Mouse (Mus musculus) neutrophil, adult 5-6 weeks (primary cell): ENCODE results near the gene Apbb1ip. TPM values are rescaled to one million over a fixed set of nuclear protein-coding genes. Genes with fewer than 3 reads are reported as not detected.

Experiments
- ATAC-seq: fragments of 151-379, 151-347 bp; 2 replicates; pipeline ENCODE4 v1.8.0; 2017; ENCODE audit warnings: mild to moderate bottlenecking, moderate TSS enrichment; ENCODE audit not compliant: insufficient number of reproducible peaks, poor library complexity, low FRiP score, severe bottlenecking; ENCODE audit errors: extremely low read depth
- total RNA-seq: library from RNA; stranded (forward); fragments of 200-1000 nt; gene quantifications from 2 replicates; pipeline ENCODE4 v1.2.3, GENCODE M21; 2017

Gene Apbb1ip
- total RNA-seq, 1 experiment from 2014 or later, result 120 TPM

DNA sequence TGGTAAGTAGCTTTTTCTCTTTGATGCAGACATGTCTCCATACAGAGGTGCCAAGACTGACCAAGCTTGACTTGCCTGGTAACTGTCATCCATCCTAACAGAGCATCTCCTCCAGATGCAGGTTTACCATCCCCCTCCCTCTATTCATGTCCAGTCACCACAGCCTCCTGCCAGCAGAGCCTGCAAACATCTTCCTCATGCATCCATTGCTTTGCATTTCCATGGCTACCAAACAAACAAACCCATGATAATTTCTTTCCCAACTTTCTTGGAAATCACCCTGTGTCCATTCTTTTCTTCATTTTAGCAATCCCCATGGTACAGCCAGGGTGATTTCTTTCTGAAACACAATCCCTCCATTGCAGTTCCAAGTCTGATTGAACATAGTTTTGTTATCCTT, 2.6 kb upstream of the Apbb1ip start:
- no peak for ATAC-seq

DNA sequence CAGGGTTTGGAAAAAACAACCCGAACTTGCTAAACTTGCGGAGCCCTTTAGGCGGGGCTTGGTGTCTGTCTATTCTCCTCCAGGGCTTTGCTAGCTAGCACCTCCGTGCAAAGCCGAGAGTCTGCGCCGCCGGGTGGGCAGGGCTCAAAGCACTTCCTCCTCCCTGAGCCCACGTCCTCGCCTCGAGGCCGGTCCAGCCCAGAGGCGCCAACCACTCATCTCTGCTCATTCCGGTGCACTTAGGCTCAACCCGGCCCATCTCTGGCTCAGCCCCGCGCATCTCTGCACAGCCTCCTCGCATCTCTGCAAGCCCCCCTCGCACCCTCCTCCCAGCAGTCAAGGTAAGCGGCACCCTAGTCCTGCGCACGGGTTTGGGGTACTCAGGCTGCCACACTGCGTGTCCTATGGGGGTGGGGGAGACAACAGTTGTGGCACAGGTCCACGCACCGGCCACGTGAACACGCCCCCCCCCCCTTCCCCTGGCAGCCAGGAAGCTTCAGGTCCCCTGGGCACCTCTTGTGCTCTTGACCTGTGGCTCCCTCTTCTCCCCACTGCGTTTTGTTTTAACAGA, 372 bp downstream of the Apbb1ip start:
- ATAC-seq, result peak; percentile 83

DNA sequence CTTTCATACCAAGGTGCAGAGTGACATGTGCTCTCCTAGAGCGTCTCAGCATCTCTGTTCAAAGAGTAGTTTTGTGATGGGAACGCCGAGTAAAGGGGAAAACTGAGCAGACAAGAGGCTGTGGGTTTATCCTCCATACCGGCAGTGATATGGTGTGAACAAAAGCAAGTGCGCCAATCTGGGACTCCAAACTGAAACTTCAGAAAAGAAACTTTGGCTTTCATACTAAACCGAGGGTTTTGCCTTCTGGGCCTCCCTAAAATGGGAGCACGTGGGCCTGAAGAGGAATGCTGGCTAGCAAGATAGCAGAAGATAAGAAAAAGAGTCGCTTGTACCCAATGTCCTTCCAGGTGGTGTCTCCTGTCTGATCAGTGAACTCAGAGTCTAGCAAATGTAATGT, 1.3 kb downstream of the Apbb1ip start:
- no peak for ATAC-seq

DNA sequence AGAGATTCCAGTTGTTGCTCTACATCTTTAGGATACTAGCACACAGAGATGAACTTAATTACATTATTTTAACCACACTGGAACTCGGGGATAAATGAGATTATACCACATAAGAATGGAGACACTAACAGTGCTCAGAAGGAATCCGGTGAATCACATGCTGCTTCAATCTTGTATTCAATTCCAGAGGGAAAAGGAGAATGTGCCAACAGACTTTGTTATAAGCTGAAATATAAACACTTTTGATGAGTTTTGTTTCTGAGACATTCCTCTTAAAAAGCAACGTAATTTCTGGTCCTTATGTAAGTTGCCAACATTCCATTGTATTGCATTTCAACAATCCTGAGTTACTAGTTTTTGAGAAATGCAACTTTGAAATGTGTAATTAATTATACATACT, 1.8 kb downstream of the Apbb1ip start:
- no peak for ATAC-seq

DNA sequence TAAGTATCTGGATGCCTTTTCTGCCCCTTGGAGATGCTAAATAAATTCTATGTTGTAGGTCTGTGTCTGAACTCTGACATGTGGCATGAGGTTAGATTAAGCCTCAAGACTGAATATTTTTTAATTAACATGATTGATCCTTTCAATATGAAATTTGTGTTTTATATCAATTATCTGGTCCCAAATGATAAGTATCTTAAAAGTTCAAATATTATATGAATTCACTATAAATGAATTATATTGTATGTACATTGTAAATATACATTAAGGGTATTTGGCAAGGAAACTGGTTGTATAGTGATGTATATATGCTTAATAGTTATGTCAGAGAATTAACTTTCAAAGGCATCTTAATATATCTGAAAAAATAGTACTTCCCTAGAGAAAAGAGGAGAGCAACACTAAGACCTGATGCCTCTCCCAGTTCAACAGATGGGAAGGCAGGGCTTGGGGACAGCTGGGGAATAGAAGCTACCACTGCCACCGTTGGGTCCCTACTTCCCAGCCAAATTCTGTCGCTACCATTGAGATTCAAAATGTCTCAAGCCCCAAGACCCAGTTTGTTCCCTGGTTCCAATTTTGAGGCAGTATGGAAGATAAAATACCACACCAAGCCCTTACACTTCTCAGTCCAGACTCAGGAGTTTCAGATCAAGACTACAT, 2.8 kb downstream of the Apbb1ip start:
- ATAC-seq, result no peak

DNA sequence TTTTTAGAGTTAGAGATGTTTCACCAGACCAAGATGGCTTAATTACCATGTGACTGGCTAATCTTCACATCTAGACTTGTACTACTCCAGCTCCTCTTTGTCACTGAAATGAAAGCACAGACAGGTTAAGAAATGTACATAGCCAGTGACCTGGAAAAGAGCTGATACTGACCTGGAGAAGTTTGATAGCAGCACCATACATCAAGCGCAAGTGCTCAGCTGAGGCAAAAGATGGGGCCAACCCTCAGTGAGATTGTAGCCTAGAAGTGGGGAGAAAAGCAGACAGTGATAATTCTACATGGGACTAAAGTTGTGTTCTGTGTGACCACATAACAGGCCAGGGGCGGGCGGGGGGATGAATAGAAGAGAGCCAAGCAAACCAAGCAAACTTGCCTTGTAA, 3.9 kb downstream of the Apbb1ip start:
- ATAC-seq, result no peak

DNA sequence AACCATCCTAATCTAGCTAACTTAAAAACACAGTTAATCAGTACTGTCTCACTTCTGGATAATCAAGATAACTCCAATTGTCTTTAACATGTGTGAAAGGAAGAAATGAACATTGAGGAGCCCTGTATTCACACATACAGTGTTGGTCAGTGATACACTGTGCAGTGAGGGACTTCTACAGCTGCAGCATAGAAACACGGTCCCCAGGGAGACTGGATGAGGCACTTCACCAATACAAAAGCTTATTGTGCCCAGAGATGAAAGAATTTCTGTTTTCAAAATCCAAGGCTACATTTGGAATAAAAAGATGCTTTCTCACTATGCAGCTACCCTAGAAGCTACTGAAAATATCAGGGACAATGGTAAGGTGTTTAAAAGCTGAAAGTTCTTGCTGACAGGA, 7.0 kb downstream of the Apbb1ip start:
- no peak for ATAC-seq

DNA sequence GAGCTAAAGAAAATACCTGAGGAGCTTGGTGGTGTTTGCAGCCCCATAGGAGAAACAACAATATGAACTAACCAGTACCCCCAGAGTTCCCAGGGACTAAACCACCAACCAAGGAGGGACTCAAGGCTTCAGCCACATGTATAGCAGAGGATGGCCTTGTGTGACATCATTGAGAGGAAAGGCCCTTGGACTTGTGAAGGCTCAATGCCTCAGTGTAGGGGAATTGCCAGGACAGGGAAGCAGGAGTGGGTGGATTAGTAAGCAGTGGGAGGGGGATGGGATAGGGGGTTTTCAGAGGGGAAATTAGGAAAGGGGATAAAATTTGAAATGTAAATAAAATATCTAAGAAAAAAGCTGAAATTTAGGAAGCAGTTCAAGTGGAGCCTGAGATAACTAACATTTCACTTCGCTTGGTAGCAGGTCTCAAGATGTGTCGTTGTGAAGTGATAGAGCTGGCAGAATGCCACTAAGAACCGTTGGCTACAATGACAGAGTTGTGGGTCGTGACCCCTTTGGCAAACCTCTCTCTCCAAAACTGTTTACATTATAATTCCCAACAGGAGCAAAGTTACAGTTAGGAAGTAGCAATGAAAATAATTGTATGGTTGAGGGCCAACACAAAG, 7.6 kb downstream of the Apbb1ip start:
- no peak for ATAC-seq

DNA sequence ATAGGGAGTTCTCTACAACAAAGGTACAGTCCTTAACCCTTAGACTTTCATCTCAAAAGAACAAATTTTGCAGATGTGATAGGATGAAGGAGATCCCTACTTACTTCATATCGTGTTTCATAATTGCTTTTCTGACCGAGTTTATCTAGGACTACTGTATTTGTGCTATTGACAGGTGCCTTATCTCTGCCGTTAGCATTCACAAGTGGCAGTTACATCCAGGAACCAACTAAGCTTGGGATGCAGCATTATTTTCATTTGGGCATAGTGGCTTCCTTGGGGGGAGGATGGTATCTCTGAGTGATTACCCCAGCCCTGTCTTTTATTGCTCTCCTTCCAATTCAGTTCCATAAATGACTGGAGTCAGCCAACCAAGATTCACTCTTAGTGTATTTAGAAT, 8.2 kb downstream of the Apbb1ip start:
- ATAC-seq, result no peak

DNA sequence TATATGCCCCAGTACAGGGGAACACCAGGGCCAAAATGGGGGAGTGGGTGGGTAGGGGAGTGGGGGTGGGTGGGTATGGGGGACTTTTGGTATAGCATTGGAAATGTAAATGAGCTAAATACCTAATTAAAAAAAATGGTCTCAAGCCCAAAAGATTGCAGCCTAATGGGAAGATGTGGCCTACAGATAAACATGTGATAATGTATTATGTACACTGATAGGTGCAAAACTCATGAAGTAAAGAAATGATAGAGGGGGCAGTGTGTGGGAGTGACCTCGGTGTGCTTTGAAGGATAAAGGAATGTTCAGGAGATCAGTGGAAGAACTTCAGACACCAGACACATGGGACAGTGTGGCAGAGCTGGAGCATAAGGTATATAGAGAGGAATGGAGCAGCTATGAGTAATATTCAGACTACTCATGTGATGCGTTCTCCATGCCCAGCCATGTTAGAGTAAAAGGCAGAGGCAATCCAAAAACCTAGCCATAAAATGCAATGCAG, 9.3 kb downstream of the Apbb1ip start:
- no peak for ATAC-seq

DNA sequence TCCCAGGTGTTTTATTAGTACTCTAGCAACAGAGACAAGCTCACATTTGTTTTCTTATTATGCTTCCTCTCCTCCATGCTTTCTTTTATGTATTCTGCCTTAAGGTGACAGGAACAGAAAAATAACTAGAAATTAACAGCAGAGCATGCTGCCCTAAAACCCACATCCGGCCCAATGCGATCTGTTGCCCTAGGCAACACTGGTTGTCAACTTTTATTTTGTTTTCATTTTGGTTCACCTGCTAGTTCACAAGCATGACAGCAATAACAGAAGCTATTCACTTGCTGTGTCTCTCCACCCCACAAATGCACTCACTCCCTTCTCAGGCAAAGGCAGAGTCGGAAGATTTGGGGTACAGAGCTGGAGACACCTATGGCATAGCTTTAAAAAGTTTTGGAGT, 10.3 kb downstream of the Apbb1ip start:
- peak; percentile 90 for ATAC-seq

DNA sequence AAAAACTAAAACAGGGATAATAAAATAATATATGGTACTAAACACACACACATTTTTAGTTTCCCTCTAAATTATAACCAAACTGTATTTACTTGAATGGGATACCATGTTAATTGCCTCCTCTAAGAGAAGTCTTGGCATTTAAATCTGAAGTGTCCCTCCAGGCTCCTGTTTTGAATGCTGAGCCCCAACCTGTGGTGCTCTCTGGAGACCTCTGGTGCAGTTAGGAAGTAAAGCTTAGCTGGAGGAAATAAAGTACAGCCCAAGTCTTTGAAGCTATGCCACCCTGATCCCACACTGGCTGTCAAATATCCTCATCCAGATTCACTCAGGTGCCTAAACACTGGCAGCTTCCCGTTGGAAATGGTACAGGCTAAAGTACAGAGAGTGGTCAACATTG, 10.9 kb downstream of the Apbb1ip start:
- no peak for ATAC-seq

DNA sequence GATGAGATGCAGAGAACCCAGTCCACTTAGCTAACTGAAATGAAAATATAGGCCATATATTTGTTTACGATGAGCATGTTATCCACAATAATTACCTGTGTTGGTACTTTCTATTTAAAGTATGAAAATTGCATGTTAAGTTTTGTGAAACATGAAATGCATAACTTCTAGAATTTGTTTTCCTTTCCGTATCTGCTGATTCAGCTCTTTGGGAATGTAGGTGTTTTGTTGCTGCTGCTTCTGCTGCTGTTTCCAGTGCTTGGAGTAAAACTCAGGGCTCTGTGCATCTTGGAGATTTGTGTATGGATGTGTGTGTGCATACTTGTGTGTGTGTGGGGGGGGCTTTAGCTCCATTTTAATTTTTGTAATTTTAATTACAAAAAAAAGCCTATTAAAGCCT, 14.8 kb downstream of the Apbb1ip start:
- ATAC-seq, result no peak

DNA sequence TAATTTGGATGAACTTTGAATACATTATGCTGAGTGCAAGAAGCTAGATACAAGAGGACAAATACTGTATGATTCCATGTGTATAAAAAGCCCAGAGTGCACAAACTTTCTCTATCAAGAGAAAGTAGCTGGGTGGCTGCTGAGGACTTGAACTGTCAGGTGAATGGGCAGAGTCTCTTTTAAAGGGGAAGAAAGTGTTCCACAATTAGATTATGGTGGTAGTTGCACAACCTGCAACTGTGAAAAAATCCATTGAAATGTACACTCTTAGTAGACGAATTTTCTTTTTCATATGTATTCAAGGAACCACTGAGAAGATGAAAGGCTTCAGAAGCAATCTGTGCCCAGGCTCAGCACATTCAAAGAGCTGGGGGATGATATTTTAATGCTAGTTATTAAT, 15.7 kb downstream of the Apbb1ip start:
- ATAC-seq, result no peak

DNA sequence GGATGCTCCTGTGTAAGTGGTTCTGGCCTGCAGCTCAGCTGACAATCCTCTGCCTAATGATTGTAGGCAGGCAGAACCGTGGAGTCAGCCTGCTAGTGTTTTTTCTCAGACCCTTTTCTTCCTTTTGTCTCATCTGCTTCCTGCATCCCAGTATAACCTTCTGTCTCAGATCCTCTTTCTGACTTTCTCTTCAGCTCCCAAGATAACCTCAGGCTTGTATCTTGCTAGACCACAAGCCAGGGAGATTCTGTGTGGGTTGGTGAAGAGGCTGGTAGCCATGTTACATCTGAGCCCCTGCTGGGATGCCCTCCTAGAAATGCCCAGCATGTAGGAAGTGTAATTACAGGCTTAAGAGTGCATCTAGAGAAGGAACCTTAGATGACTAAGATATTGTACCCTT, 16.5 kb downstream of the Apbb1ip start:
- ATAC-seq, result 0 out of 2 replicates have a peak, but pooled peaks have one; percentile 6

DNA sequence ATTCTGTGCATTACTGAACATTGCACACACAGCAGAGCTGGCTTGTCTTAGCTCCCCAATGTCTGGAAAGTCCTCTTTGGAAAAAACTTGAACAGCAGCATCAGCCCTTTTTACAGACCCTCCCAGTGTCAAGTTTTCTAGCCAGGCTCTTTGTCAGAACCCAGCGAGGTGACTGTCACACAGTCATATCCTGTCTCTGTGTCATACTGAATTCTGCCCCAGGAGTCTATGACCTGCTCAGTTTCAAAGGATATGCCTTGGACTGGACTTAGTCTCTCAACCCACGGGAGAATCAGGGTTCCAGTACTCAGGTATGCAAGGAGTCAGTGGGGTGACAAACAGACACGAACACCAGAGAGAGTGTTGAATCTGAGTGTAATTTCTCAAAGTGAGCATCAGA, 21.2 kb downstream of the Apbb1ip start:
- no peak for ATAC-seq

DNA sequence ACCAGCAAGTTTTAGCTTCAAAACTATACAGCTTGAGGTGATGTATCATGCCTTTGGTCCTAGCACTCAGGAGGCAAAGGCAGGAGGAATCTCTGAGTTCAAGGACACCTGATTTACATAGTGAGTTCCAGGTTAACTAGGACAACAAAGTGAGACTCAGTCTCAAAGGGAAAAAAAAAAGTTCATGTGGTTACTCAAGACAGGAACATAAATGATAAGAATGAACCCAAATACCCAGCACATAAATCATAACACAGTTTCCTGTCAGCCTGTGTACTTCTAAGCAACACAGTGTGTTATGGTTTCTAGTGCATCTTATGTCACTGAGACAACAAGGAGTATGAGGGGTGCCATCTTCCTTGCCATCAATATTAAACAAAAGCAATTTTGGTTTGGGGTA, 22.6 kb downstream of the Apbb1ip start:
- ATAC-seq, result no peak

DNA sequence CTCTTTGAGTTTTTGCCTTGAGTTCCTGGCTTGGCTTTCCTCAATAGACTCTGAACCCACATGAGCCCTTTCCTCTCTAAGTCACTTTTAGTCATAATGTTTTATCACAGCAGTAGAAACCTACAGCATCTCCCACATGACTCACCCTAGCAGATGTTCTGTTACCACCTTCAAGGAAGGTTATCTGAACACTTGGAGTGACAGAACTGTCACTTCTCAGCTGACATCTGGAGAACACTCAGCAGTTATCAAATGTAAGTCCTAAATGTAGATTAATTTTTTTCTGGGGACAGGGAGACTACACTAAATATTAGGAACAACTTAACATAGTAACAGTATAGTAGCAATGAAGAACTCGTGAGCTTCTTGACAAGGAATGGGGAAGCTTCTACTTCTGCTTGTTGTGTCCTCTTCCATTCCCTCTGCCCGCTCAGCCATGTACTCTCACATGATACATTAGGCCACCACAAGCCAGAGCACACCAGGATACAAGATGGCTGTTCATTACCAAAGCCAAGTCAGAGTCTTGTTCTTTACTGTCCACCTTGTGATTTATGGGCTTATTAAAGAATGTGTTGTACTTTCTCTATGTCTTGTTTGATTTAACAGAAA, 25.6 kb downstream of the Apbb1ip start:
- peak; percentile 75 for ATAC-seq

DNA sequence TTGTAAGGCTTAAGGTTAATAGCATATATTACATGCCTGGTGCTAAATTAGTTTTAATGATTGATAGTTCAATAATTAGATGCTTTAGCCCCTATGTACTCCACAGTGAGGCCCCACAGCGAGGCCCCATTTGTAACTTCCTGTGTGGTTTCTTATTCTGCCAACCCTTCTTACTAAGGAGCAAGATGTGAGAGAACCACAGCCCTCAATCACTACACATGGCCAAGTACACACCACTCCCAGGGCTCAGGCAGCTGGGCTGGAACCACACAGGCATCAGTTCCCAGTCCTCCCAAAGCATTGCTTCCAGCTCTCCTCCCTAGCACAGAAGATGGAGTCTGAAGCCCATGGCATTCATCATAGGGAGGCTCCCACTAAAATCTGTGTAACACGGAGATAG, 31.7 kb downstream of the Apbb1ip start:
- ATAC-seq, result no peak

DNA sequence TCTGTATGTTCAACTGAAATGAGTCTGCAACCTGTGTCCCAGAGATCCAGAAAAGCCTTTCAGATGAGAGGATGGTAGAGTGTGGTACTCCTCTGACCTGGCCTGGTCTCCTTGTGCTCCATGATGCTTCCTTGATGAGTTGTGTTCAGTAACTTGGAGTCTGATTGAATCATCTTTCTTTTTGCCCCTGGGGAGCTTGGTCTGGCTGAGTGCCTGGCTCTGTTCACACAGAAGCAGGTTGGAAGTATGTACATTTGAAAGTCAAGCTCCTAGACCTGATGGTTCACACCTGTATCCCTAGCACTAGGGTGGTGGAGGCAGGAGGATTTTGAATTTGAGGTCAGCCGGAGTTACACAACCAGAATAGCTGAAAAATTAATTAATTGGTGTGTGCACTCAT, 32.7 kb downstream of the Apbb1ip start:
- no peak for ATAC-seq
